Mouse (Mus musculus): ENCODE measurements at regions not wholly inside any gene's neighbourhood (a gene's known extent, or its start where the extent isn't known, plus 50 kb on each side); places are given as distances from the start of the nearest gene placed in this dataset.
"Not testable (repeated sequence)": the region's sequence is repeated elsewhere in the genome, so short reads cannot be mapped to it uniquely, and the experiment has no call there.

- no peak for TF ChIP-seq CTCF (IDR thresholded peaks at IDR 0.05; ENCODE audit: control insufficient read depth, insufficient read depth, low read length)
- TF ChIP-seq POLR2A (IDR thresholded peaks at IDR 0.05; ENCODE audit: borderline replicate concordance, control insufficient read depth, low read depth, low read length) = no peak
- Histone ChIP-seq H3K27ac (ENCODE audit: control insufficient read depth, insufficient read depth, low read depth, low read length, poor library complexity) (no peak overlapping the region), H3K4me3 (replicated peaks; ENCODE audit: control insufficient read depth, low read depth, low read length) (no peak overlapping the region), H3K4me1 (ENCODE audit: control insufficient read depth, insufficient read depth, low read length) (no peaks in the 10 kb centered on the region)
- WGBS = 55% methylated on average over 1 of the region's 1 CpGs
Measured at GRCm38 (mm10) chr12:10549481-10550201, 159.1 kb downstream of the Rdh14 start.

DNA sequence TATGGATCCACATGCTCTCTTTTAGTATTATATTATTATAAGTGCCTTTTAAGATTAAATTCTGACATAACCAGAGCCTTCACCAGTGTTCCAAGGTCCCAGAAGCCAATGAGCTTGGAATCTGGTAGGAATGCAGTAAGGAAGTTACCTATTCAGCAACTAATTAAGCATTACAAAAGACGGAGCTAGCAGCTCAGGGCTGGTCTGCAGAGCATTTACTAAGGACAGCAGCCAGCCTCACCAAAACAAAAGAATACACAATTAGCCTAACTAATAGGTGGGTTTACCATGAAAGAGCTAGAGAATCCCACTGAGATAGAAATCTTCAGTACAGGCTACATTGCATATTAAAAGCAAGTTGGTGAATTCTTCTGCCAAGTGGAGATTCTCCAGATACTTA is 164.1 kb downstream of the Rdh14 start:
- WGBS = 67% methylated on average over 1 of the region's 1 CpGs
- not testable (repeated sequence) for H3K4me1 ChIP-seq (ENCODE audit: control insufficient read depth, insufficient read depth, low read length); H3K27ac ChIP-seq (ENCODE audit: control insufficient read depth, insufficient read depth, low read depth, low read length, poor library complexity); H3K4me3 ChIP-seq (replicated peaks; ENCODE audit: control insufficient read depth, low read depth, low read length)

- 48% methylated on average over 1 of the region's 1 CpGs for WGBS
- Histone ChIP-seq H3K4me1 (ENCODE audit: control insufficient read depth, insufficient read depth, low read length) (no peaks in the 10 kb centered on the region), H3K4me3 (replicated peaks; ENCODE audit: control insufficient read depth, low read depth, low read length) (no peak overlapping the region), H3K27ac (ENCODE audit: control insufficient read depth, insufficient read depth, low read depth, low read length, poor library complexity) (no peak overlapping the region)
- no peak for TF ChIP-seq CTCF (IDR thresholded peaks at IDR 0.05; ENCODE audit: control insufficient read depth, insufficient read depth, low read length)
- TF ChIP-seq POLR2A (IDR thresholded peaks at IDR 0.05; ENCODE audit: borderline replicate concordance, control insufficient read depth, low read depth, low read length) = no peak
Measured at GRCm38 (mm10) chr12:10562966-10563365, 172.4 kb downstream of the Rdh14 start.

GRCm38 (mm10) chr12:10567881-10568280 is 177.3 kb downstream of the Rdh14 start:
- no peak overlapping the region for H3K4me3 ChIP-seq (replicated peaks; ENCODE audit: control insufficient read depth, low read depth, low read length)
- no peak for TF ChIP-seq POLR2A (IDR thresholded peaks at IDR 0.05; ENCODE audit: borderline replicate concordance, control insufficient read depth, low read depth, low read length)
- no peak for TF ChIP-seq CTCF (IDR thresholded peaks at IDR 0.05; ENCODE audit: control insufficient read depth, insufficient read depth, low read length)
- H3K4me1 ChIP-seq (ENCODE audit: control insufficient read depth, insufficient read depth, low read length) = no peaks in the 10 kb centered on the region
- 78% methylated on average over 2 of the region's 2 CpGs for WGBS
- H3K27ac ChIP-seq (ENCODE audit: control insufficient read depth, insufficient read depth, low read depth, low read length, poor library complexity) = no peak overlapping the region

- Histone ChIP-seq H3K4me3 (replicated peaks; ENCODE audit: control insufficient read depth, low read depth, low read length) (no peak overlapping the region), H3K27ac (ENCODE audit: control insufficient read depth, insufficient read depth, low read depth, low read length, poor library complexity) (no peak overlapping the region), H3K4me1 (ENCODE audit: control insufficient read depth, insufficient read depth, low read length) (no peaks in the 10 kb centered on the region)
- 59% methylated on average over 11 of the region's 11 CpGs for WGBS
- TF ChIP-seq CTCF (IDR thresholded peaks at IDR 0.05; ENCODE audit: control insufficient read depth, insufficient read depth, low read length) = no peak
- TF ChIP-seq POLR2A (IDR thresholded peaks at IDR 0.05; ENCODE audit: borderline replicate concordance, control insufficient read depth, low read depth, low read length) = no peak
Measured at GRCm38 (mm10) chr12:10571643-10572377, 181.2 kb downstream of the Rdh14 start.

DNA sequence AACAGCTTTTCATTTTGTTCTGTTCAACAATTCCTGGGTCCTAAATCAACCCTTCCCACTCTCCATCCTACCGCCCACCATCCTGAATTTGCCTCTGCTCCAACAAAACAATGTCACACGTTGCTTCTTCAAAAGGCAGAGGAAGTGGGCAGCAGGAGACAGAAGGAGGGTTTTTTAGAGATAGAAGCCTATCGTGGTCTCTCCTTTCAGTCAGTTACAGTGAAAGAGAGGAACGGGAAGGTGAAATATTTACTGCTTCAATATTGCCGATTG is 181.7 kb downstream of the Rdh14 start:
- TF ChIP-seq CTCF (IDR thresholded peaks at IDR 0.05; ENCODE audit: control insufficient read depth, insufficient read depth, low read length) (no peak), POLR2A (IDR thresholded peaks at IDR 0.05; ENCODE audit: borderline replicate concordance, control insufficient read depth, low read depth, low read length) (no peak)
- no peak overlapping the region for H3K4me3 ChIP-seq (replicated peaks; ENCODE audit: control insufficient read depth, low read depth, low read length)
- H3K27ac ChIP-seq (ENCODE audit: control insufficient read depth, insufficient read depth, low read depth, low read length, poor library complexity) = no peak overlapping the region
- H3K4me1 ChIP-seq (ENCODE audit: control insufficient read depth, insufficient read depth, low read length) = no peaks in the 10 kb centered on the region
- 44% methylated on average over 5 of the region's 5 CpGs for WGBS

GRCm38 (mm10) chr12:10573381-10573780 is 182.8 kb downstream of the Rdh14 start:
- no peak overlapping the region for H3K27ac ChIP-seq (ENCODE audit: control insufficient read depth, insufficient read depth, low read depth, low read length, poor library complexity)
- no peaks in the 10 kb centered on the region for H3K4me1 ChIP-seq (ENCODE audit: control insufficient read depth, insufficient read depth, low read length)
- 76% methylated on average over 9 of the region's 9 CpGs for WGBS
- H3K4me3 ChIP-seq (replicated peaks; ENCODE audit: control insufficient read depth, low read depth, low read length) = no peak overlapping the region
- TF ChIP-seq CTCF (IDR thresholded peaks at IDR 0.05; ENCODE audit: control insufficient read depth, insufficient read depth, low read length) (no peak), POLR2A (IDR thresholded peaks at IDR 0.05; ENCODE audit: borderline replicate concordance, control insufficient read depth, low read depth, low read length) (no peak)

GRCm38 (mm10) chr12:10582840-10583614 is 192.5 kb downstream of the Rdh14 start:
- WGBS = 65% methylated on average over 4 of the region's 4 CpGs
- H3K4me1 ChIP-seq (ENCODE audit: control insufficient read depth, insufficient read depth, low read length) = no peaks in the 10 kb centered on the region
- no peak overlapping the region for H3K4me3 ChIP-seq (replicated peaks; ENCODE audit: control insufficient read depth, low read depth, low read length)
- TF ChIP-seq CTCF (IDR thresholded peaks at IDR 0.05; ENCODE audit: control insufficient read depth, insufficient read depth, low read length) = no peak
- no peak overlapping the region for H3K27ac ChIP-seq (ENCODE audit: control insufficient read depth, insufficient read depth, low read depth, low read length, poor library complexity)

Data from bone marrow, adult 2 months (tissue).